15 mouse cellular contexts compared by ENCODE assay signal in the genomic region with DNA sequence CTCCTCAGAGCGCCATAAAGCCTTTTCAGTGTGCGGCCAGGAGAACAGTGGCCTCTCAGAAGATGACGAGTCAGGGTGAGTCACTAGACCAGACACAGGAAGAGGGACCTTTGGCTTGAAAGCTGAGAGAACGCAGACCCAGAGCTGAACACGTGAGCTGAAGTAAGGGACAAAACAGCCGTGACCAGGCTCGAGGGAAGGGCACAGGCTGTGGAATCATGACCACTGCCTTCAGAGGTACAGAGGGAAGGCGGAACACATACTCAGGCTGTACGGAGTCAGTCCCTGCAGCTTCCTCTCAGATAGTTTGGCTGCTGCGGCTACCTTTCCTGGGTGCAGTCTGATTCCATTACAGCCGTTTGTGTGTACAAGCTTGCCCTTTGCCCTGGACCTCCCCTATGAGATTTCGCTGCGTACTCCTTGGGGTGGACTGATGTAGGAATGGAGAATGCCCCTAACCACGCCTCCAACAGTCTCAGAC. TPM values are rescaled to one million over a fixed set of nuclear protein-coding genes. Genes with fewer than 3 reads are reported as not detected.
A peak's percentile ranks its signal among the peaks of the same experiment; 100 is the strongest.
DNase-seq lines count a peak whose midpoint lies in the region; ATAC-seq and TF ChIP-seq lines count a peak whose summit lies in the region.
"Had no signal": no experiment of that assay in that cellular context is flagged by ENCODE, and none has a peak within 500 bp of the region (broad histone marks: within the 10 kb centered on the region; RNA-seq: fewer than 3 reads in every experiment).

No protein-coding gene starts in this region.

- no peak for TF ChIP-seq EP300 in heart, adult 2 months (IDR thresholded peaks at IDR 0.05; ENCODE audit: insufficient read depth, low read depth, low read length)

- H3ac ChIP-seq in C2C12 (ENCODE audit: control insufficient read depth, insufficient read length, low read depth), result peak overlapping the region; percentile 2

- no peak for DNase-seq in heart, adult 2 months
- no peak for DNase-seq in intestine, embryonic 14.5 days (ENCODE audit: low spot score)
- DNase-seq in urinary bladder, postnatal 4 days (ENCODE audit: low spot score in 2 of 2), result no peak
- DNase-seq in spleen, postnatal 10 days (ENCODE audit: low spot score in 2 of 2), result no peak
- DNase-seq in heart, adult 18-20 months, result no peak
- DNase-seq: cerebellum, adult 8-10 months; spleen, adult 18-20 months; thymus, postnatal 14 days had no signal

- no peaks in the 10 kb centered on the region for H3K79me3 ChIP-seq in C2C12 (ENCODE audit: low read depth)

- H3K9ac ChIP-seq in heart, embryonic 12.5 days, result no peak overlapping the region; the same call in 1 of the 2 replicates
- no peak overlapping the region for H3K9ac ChIP-seq in heart, adult 2 months (ENCODE audit: low read depth, low read length)
- H3K9ac ChIP-seq in intestine, embryonic 14.5 days (ENCODE audit: low read length), result no peak overlapping the region
- H3K9ac ChIP-seq: hindbrain, embryonic 15.5 days; lung, embryonic 15.5 days had no signal

- no peaks in the 10 kb centered on the region for H3K27me3 ChIP-seq in heart, embryonic 12.5 days (replicated peaks)
- H3K27me3 ChIP-seq in heart, adult 2 months (ENCODE audit: control insufficient read depth, insufficient read depth, low read length), result no peaks in the 10 kb centered on the region
- H3K27me3 ChIP-seq in C2C12 (ENCODE audit: control insufficient read depth, insufficient read depth, insufficient read length), result no peaks in the 10 kb centered on the region
- H3K27me3 ChIP-seq in intestine, embryonic 14.5 days (replicated peaks; ENCODE audit: control insufficient read depth, insufficient read depth, low read length), result no peaks in the 10 kb centered on the region
- peaks cover 16% of the 10 kb centered on the region for H3K27me3 ChIP-seq in megakaryocyte, embryonic 14.5 days (replicated peaks)
- H3K27me3 ChIP-seq: CH12.LX; embryonic facial prominence, embryonic 13.5 days; hindbrain, embryonic 15.5 days; lung, embryonic 15.5 days had no signal

- H3K36me3 ChIP-seq in heart, embryonic 12.5 days, result no peaks in the 10 kb centered on the region
- H3K36me3 ChIP-seq in heart, adult 2 months (ENCODE audit: control insufficient read depth, insufficient read depth, low read length), result no peaks in the 10 kb centered on the region
- H3K36me3 ChIP-seq in C2C12 (ENCODE audit: control insufficient read depth, insufficient read depth), result no peaks in the 10 kb centered on the region
- H3K36me3 ChIP-seq in intestine, embryonic 14.5 days (ENCODE audit: control insufficient read depth, insufficient read depth, low read length), result no peaks in the 10 kb centered on the region
- H3K36me3 ChIP-seq in megakaryocyte, embryonic 14.5 days (replicated peaks; ENCODE audit: low read length), result peaks cover 60% of the 10 kb centered on the region
- H3K36me3 ChIP-seq: embryonic facial prominence, embryonic 13.5 days; hindbrain, embryonic 15.5 days; lung, embryonic 15.5 days had no signal

- 55% methylated on average over 14 of the region's 14 CpGs for WGBS in heart, embryonic 12.5 days
- 50% methylated on average over 14 of the region's 14 CpGs for WGBS in heart, adult 2 months
- 32% methylated on average over 14 of the region's 14 CpGs for WGBS in intestine, embryonic 14.5 days

- no peak for TF ChIP-seq CTCF in heart, adult 2 months (IDR thresholded peaks at IDR 0.05)
- no peak for TF ChIP-seq CTCF in C2C12 (IDR thresholded peaks at IDR 0.05; ENCODE audit: control insufficient read depth, insufficient read depth, insufficient read length)

- ATAC-seq in heart, embryonic 12.5 days (ENCODE audit: insufficient number of reproducible peaks, low FRiP score), result peak; percentile 20; the same call in 1 of the 2 replicates
- ATAC-seq in intestine, embryonic 14.5 days (replicated peaks; ENCODE audit: low FRiP score, low TSS enrichment, low read depth), result 0 out of 2 replicates have a peak, but pooled peaks have one; percentile 24

- no peak for TF ChIP-seq POLR2A in heart, adult 2 months (IDR thresholded peaks at IDR 0.05; ENCODE audit: insufficient read depth, low read depth, low read length)

- no peaks in the 10 kb centered on the region for H3K79me2 ChIP-seq in heart, adult 2 months (replicated peaks; ENCODE audit: control insufficient read depth, insufficient read depth, low read length)
- no peaks in the 10 kb centered on the region for H3K79me2 ChIP-seq in C2C12 (ENCODE audit: control insufficient read depth, insufficient read depth)

- H3K27ac ChIP-seq in heart, embryonic 12.5 days (ENCODE audit: poor library complexity, severe bottlenecking), result no peak overlapping the region
- H3K27ac ChIP-seq in heart, adult 2 months, result no peak overlapping the region
- peak overlapping the region; percentile 23; the same call in 1 of the 2 replicates for H3K27ac ChIP-seq in intestine, embryonic 14.5 days (ENCODE audit: low read depth)
- H3K27ac ChIP-seq: embryonic facial prominence, embryonic 13.5 days; hindbrain, embryonic 15.5 days; lung, embryonic 15.5 days had no signal

- no peaks in the 10 kb centered on the region for H3K9me3 ChIP-seq in heart, embryonic 12.5 days (replicated peaks)
- no peaks in the 10 kb centered on the region for H3K9me3 ChIP-seq in intestine, embryonic 14.5 days (ENCODE audit: control insufficient read depth, low read length)
- no peaks in the 10 kb centered on the region for H3K9me3 ChIP-seq in megakaryocyte, embryonic 14.5 days
- H3K9me3 ChIP-seq: embryonic facial prominence, embryonic 13.5 days; hindbrain, embryonic 15.5 days; lung, embryonic 15.5 days had no signal

- no peak overlapping the region for H3K4me3 ChIP-seq in heart, embryonic 12.5 days
- H3K4me3 ChIP-seq in heart, adult 2 months, result no peak overlapping the region
- H3K4me3 ChIP-seq in C2C12 (ENCODE audit: insufficient read depth, poor library complexity, severe bottlenecking), result no peak overlapping the region
- H3K4me3 ChIP-seq in intestine, embryonic 14.5 days (ENCODE audit: low read depth, low read length), result no peak overlapping the region
- H3K4me3 ChIP-seq in megakaryocyte, embryonic 14.5 days (replicated peaks), result peak overlapping the region; percentile 83
- H3K4me3 ChIP-seq: embryonic facial prominence, embryonic 13.5 days; hindbrain, embryonic 15.5 days; lung, embryonic 15.5 days had no signal

- intact Hi-C loops in heart, adult 2 months (cut with DNase I), result no loop called here

- peaks cover 9% of the 10 kb centered on the region for H3K4me1 ChIP-seq in heart, embryonic 12.5 days (replicated peaks)
- H3K4me1 ChIP-seq in heart, adult 2 months (ENCODE audit: control insufficient read depth, insufficient read depth, low read length), result no peaks in the 10 kb centered on the region
- H3K4me1 ChIP-seq in intestine, embryonic 14.5 days (replicated peaks; ENCODE audit: control insufficient read depth, insufficient read depth, low read length), result peaks cover 9% of the 10 kb centered on the region
- peaks cover 51% of the 10 kb centered on the region for H3K4me1 ChIP-seq in megakaryocyte, embryonic 14.5 days

- H3K4me2 ChIP-seq in heart, embryonic 12.5 days, result no peak overlapping the region
- H3K4me2 ChIP-seq in intestine, embryonic 14.5 days (ENCODE audit: low read length), result no peak overlapping the region
- H3K4me2 ChIP-seq: embryonic facial prominence, embryonic 13.5 days; hindbrain, embryonic 15.5 days; lung, embryonic 15.5 days had no signal

TF ChIP-seq in C2C12, 6 proteins besides CTCF, POLR2A, EP300 and RAD21 (continues in another document):
- no peak for TF ChIP-seq MYOD1 (IDR thresholded peaks at IDR 0.05; ENCODE audit: control insufficient read depth, insufficient read length, low read depth)

RNA-seq across cellular contexts. Expression of a gene that starts 8.7 kb away (rescaled TPM):
- polyA plus RNA-seq in heart, embryonic 12.5 days (2016; fragmentation: Nextera tagmentation; extraction: Ambion mirVana), result 209 and 232 TPM in 2 replicates
- total RNA-seq in heart, adult 2 months (2021), result 10 to 100 TPM; 36.6 to 38.5 TPM
- 42.1 and 45.1 TPM in 2 replicates for polyA plus RNA-seq in heart, adult 2 months (2012; rRNA removed)
- 615 TPM for polyA plus RNA-seq in C2C12 (2012; fragmentation: generic; extraction: Trizol)
- 580 and 583 TPM in 2 replicates for polyA plus RNA-seq in intestine, embryonic 14.5 days (2014; fragmentation: Nextera tagmentation; extraction: Ambion mirVana)
- 257 and 338 TPM in 2 replicates for polyA plus RNA-seq in megakaryocyte, embryonic 14.5 days (2012; ENCODE audit: insufficient read depth, low replicate concordance)
- 10 to 100 TPM; 40.8 to 42.7 TPM for total RNA-seq in heart, adult 18-20 months (2021)

RNA-seq across cellular contexts. Expression of a gene that starts 17.6 kb away (rescaled TPM):
- 36.9 and 38.9 TPM in 2 replicates for polyA plus RNA-seq in heart, embryonic 12.5 days (2016; fragmentation: Nextera tagmentation; extraction: Ambion mirVana)
- total RNA-seq in heart, adult 2 months (2021), result 1 to 10 TPM; 2.0 to 2.7 TPM
- 3.2 and 3.5 TPM in 2 replicates for polyA plus RNA-seq in heart, adult 2 months (2012; rRNA removed)
- 79.5 TPM for polyA plus RNA-seq in C2C12 (2012; fragmentation: generic; extraction: Trizol)
- 43.8 and 49.3 TPM in 2 replicates for polyA plus RNA-seq in intestine, embryonic 14.5 days (2014; fragmentation: Nextera tagmentation; extraction: Ambion mirVana)
- 68.9 and 81.7 TPM in 2 replicates for polyA plus RNA-seq in megakaryocyte, embryonic 14.5 days (2012; ENCODE audit: insufficient read depth, low replicate concordance)
- 1 to 10 TPM; 2.5 to 2.8 TPM for total RNA-seq in heart, adult 18-20 months (2021)

RNA-seq across cellular contexts. Expression of a gene that starts 25.8 kb away (rescaled TPM):
- polyA plus RNA-seq in heart, embryonic 12.5 days (2016; fragmentation: Nextera tagmentation; extraction: Ambion mirVana), result 12.7 and 13.5 TPM in 2 replicates
- 1 to 10 TPM; 3.1 to 3.2 TPM for total RNA-seq in heart, adult 2 months (2021)
- 4.9 and 5.0 TPM in 2 replicates for polyA plus RNA-seq in heart, adult 2 months (2012; rRNA removed)
- polyA plus RNA-seq in C2C12 (2012; fragmentation: generic; extraction: Trizol), result 9.8 TPM
- polyA plus RNA-seq in intestine, embryonic 14.5 days (2014; fragmentation: Nextera tagmentation; extraction: Ambion mirVana), result 12.2 and 13.8 TPM in 2 replicates
- 12.6 and 15.3 TPM in 2 replicates for polyA plus RNA-seq in megakaryocyte, embryonic 14.5 days (2012; ENCODE audit: insufficient read depth, low replicate concordance)
- 1 to 10 TPM; 3.6 to 4.0 TPM for total RNA-seq in heart, adult 18-20 months (2021)

RNA-seq across cellular contexts. Expression of a gene that starts 26.0 kb away (rescaled TPM):
- polyA plus RNA-seq in heart, embryonic 12.5 days (2016; fragmentation: Nextera tagmentation; extraction: Ambion mirVana), result 45.1 and 45.8 TPM in 2 replicates
- 10 to 100 TPM; 58.6 to 65.4 TPM for total RNA-seq in heart, adult 2 months (2021)
- polyA plus RNA-seq in heart, adult 2 months (2012; rRNA removed), result 161 and 207 TPM in 2 replicates
- polyA plus RNA-seq in C2C12 (2012; fragmentation: generic; extraction: Trizol), result 70.2 TPM
- 67.3 and 71.8 TPM in 2 replicates for polyA plus RNA-seq in intestine, embryonic 14.5 days (2014; fragmentation: Nextera tagmentation; extraction: Ambion mirVana)
- polyA plus RNA-seq in megakaryocyte, embryonic 14.5 days (2012; ENCODE audit: insufficient read depth, low replicate concordance), result 2.2 TPM in 1 of 2 replicates, not detected in the other
- 10 to 100 TPM; 62.0 to 69.1 TPM for total RNA-seq in heart, adult 18-20 months (2021)

RNA-seq across cellular contexts. Expression of a gene that starts 34.3 kb away (rescaled TPM):
- polyA plus RNA-seq in heart, embryonic 12.5 days (2016; fragmentation: Nextera tagmentation; extraction: Ambion mirVana), result 25.5 and 27.8 TPM in 2 replicates
- total RNA-seq in heart, adult 2 months (2021), result 10 to 100 TPM; 14.0 to 14.8 TPM
- polyA plus RNA-seq in heart, adult 2 months (2012; rRNA removed), result 48.5 and 55.5 TPM in 2 replicates
- 107 TPM for polyA plus RNA-seq in C2C12 (2012; fragmentation: generic; extraction: Trizol)
- polyA plus RNA-seq in intestine, embryonic 14.5 days (2014; fragmentation: Nextera tagmentation; extraction: Ambion mirVana), result 17.9 and 21.6 TPM in 2 replicates
- polyA plus RNA-seq in megakaryocyte, embryonic 14.5 days (2012; ENCODE audit: insufficient read depth, low replicate concordance), result 25.0 and 60.9 TPM in 2 replicates
- 10 to 100 TPM; 11.4 to 13.3 TPM for total RNA-seq in heart, adult 18-20 months (2021)
